In genomic region chr1:35730309-35730708, GRCm38 (mm10) we compare ENCODE assay signal across 18 mouse cellular contexts.
"Had no signal": no experiment of that assay in that cellular context is flagged by ENCODE, and none has a peak within 500 bp of the region (broad histone marks: within the 10 kb centered on the region; RNA-seq: fewer than 3 reads in every experiment).

No protein-coding gene starts in this region.

- H3K4me3 ChIP-seq: midbrain, embryonic 10.5 days; midbrain, embryonic 12.5 days; myocyte; neural tube, embryonic 13.5 days; neural tube, embryonic 15.5 days had no signal

- H3K27me3 ChIP-seq: midbrain, embryonic 12.5 days; neural tube, embryonic 13.5 days; neural tube, embryonic 15.5 days had no signal

- DNase-seq: lung, embryonic 14.5 days; lung, postnatal 10 days; lung, postnatal 4 days; midbrain, embryonic 14.5 days; retina, postnatal 1 day; right cerebral cortex, adult 18-20 months; right cerebral cortex, postnatal 25 days; right cerebral cortex, postnatal 4 days; spleen, adult 18-20 months; thymus, adult 18-20 months; thymus, postnatal 14 days; thymus, postnatal 36 days had no signal

- H3K9me3 ChIP-seq: midbrain, embryonic 10.5 days; midbrain, embryonic 12.5 days; neural tube, embryonic 13.5 days; neural tube, embryonic 15.5 days had no signal

- H3K4me2 ChIP-seq: lung, embryonic 14.5 days; midbrain, embryonic 12.5 days; neural tube, embryonic 13.5 days; neural tube, embryonic 15.5 days had no signal

- H3K27ac ChIP-seq: midbrain, embryonic 10.5 days; midbrain, embryonic 12.5 days; neural tube, embryonic 13.5 days; neural tube, embryonic 15.5 days had no signal

- H3K9ac ChIP-seq: lung, embryonic 14.5 days; midbrain, embryonic 12.5 days; neural tube, embryonic 13.5 days; neural tube, embryonic 15.5 days had no signal

- H3K36me3 ChIP-seq: midbrain, embryonic 10.5 days; midbrain, embryonic 12.5 days; neural tube, embryonic 13.5 days; neural tube, embryonic 15.5 days had no signal

- H3K4me1 ChIP-seq: midbrain, embryonic 10.5 days; midbrain, embryonic 12.5 days; neural tube, embryonic 13.5 days; neural tube, embryonic 15.5 days had no signal

- ATAC-seq: midbrain, embryonic 16.5 days had no signal
